Mouse (Mus musculus): ENCODE data around the gene Narf.

- TF ChIP-seq CTCF (IDR thresholded peaks at IDR 0.05; ENCODE audit: extremely low read depth, insufficient read depth, insufficient read length, insufficient replicate concordance) (peak; percentile 18; the same call in 1 of the 2 replicates), POLR2A (IDR thresholded peaks at IDR 0.05; ENCODE audit: low read depth, low read length) (no peak)
These were observed 484 bp downstream of the Narf start for GRCm38 (mm10) chr11:121237345-121238128.

Measured in spleen, adult 2 months (tissue).